Mouse (Mus musculus) central nervous system, embryonic 14 days (tissue): ENCODE measurements around the gene Prps1. TPM values are rescaled to one million over a fixed set of nuclear protein-coding genes. Genes with fewer than 3 reads are reported as not detected.

Experiments used
- polyA plus RNA-seq: library from polyadenylated mRNA; depleted of rRNA; stranded (reverse); fragments of >200 nt; gene quantifications from 2 replicates; pipeline ENCODE4 v1.2.3, GENCODE M21; 2012; rRNA removed

Prps1 gene
- 32.2 and 36.8 TPM in 2 replicates for polyA plus RNA-seq

GRCm38 (mm10) chrX:140456279-140456731 is at the start of gene Prps1:
Gene Prps1 (plus strand): TSS chrX:140456613.

Other genes starting within 250 kb of the Prps1 start
- 6.9 and 9.1 TPM in 2 replicates for gene Frmpd3, start 114.3 kb upstream of the Prps1 start, polyA plus RNA-seq
- gene Tsc22d3, start 144.0 kb downstream of the Prps1 start, polyA plus RNA-seq: 38.6 and 43.1 TPM in 2 replicates
- gene Mid2, start 208.0 kb downstream of the Prps1 start, polyA plus RNA-seq: 6.5 and 8.6 TPM in 2 replicates